Mouse (Mus musculus): ENCODE results near the gene Gm42906. TPM values are rescaled to one million over a fixed set of nuclear protein-coding genes. Genes with fewer than 3 reads are reported as not detected.

The Gm42906 gene
- polyA plus RNA-seq, 1 experiment from 2014 or later: not detected

- no peak overlapping the region for H3K4me2 ChIP-seq (ENCODE audit: low read depth, severe bottlenecking)
- H3K4me1 ChIP-seq (ENCODE audit: control insufficient read depth, insufficient read depth, low read length): peaks cover 20% of the 10 kb centered on the region; the same call in 1 of the 2 replicates
Observed at GRCm38 (mm10) chr5:151023461-151023860, 404.5 kb downstream of the Gm42906 start.

GRCm38 (mm10) chr5:151022939-151023338 lies 405.0 kb downstream of the Gm42906 start:
- no peak overlapping the region for H3K27ac ChIP-seq (replicated peaks; ENCODE audit: low read depth, low read length)
- no peaks in the 10 kb centered on the region for H3K9me3 ChIP-seq (ENCODE audit: control insufficient read depth, low read length)
- DNase-seq (ENCODE audit: low spot score): no peak
- ATAC-seq (ENCODE audit: insufficient number of reproducible peaks, low FRiP score, low TSS enrichment, low read depth): no peak
- H3K4me3 ChIP-seq (ENCODE audit: low read depth, low read length): no peak overlapping the region
- no peak overlapping the region for H3K9ac ChIP-seq (ENCODE audit: low read length)
- no peak overlapping the region for H3K4me2 ChIP-seq (ENCODE audit: low read depth, severe bottlenecking)
- peaks cover 21% of the 10 kb centered on the region; the same call in 1 of the 2 replicates for H3K4me1 ChIP-seq (ENCODE audit: control insufficient read depth, insufficient read depth, low read length)
- H3K27me3 ChIP-seq (ENCODE audit: control insufficient read depth, insufficient read depth, low read length): no peaks in the 10 kb centered on the region
- 28% methylated on average over 1 of the region's 1 CpGs for WGBS
- H3K36me3 ChIP-seq (ENCODE audit: control insufficient read depth, insufficient read depth, low read length): no peaks in the 10 kb centered on the region

More at GRCm38 (mm10) chr5:151023461-151023860, 404.5 kb downstream of the Gm42906 start:
- 10% methylated on average over 8 of the region's 8 CpGs for WGBS
- Histone ChIP-seq H3K9me3 (ENCODE audit: control insufficient read depth, low read length) (no peaks in the 10 kb centered on the region), H3K27me3 (ENCODE audit: control insufficient read depth, insufficient read depth, low read length) (no peaks in the 10 kb centered on the region), H3K36me3 (ENCODE audit: control insufficient read depth, insufficient read depth, low read length) (no peaks in the 10 kb centered on the region), H3K9ac (ENCODE audit: low read length) (no peak overlapping the region), H3K27ac (replicated peaks; ENCODE audit: low read depth, low read length) (no peak overlapping the region), H3K4me3 (ENCODE audit: low read depth, low read length) (no peak overlapping the region)
- ATAC-seq (ENCODE audit: insufficient number of reproducible peaks, low FRiP score, low TSS enrichment, low read depth) (no peak), DNase-seq (ENCODE audit: low spot score) (peak; percentile 54)

GRCm38 (mm10) chr5:151022026-151022425 lies 405.9 kb downstream of the Gm42906 start:
- no peaks in the 10 kb centered on the region for H3K9me3 ChIP-seq (ENCODE audit: control insufficient read depth, low read length)
- H3K27ac ChIP-seq (replicated peaks; ENCODE audit: low read depth, low read length): no peak overlapping the region
- peaks cover 14% of the 10 kb centered on the region; the same call in 1 of the 2 replicates for H3K4me1 ChIP-seq (ENCODE audit: control insufficient read depth, insufficient read depth, low read length)

GRCm38 (mm10) chr5:151020831-151021230 lies 407.1 kb downstream of the Gm42906 start:
- Histone ChIP-seq H3K4me2 (ENCODE audit: low read depth, severe bottlenecking) (no peak overlapping the region), H3K4me3 (ENCODE audit: low read depth, low read length) (no peak overlapping the region), H3K27me3 (ENCODE audit: control insufficient read depth, insufficient read depth, low read length) (no peaks in the 10 kb centered on the region), H3K9me3 (ENCODE audit: control insufficient read depth, low read length) (no peaks in the 10 kb centered on the region), H3K9ac (ENCODE audit: low read length) (no peak overlapping the region), H3K4me1 (ENCODE audit: control insufficient read depth, insufficient read depth, low read length) (peaks cover 11% of the 10 kb centered on the region; the same call in 1 of the 2 replicates), H3K27ac (replicated peaks; ENCODE audit: low read depth, low read length) (no peak overlapping the region; the same call in 1 of the 2 replicates), H3K36me3 (ENCODE audit: control insufficient read depth, insufficient read depth, low read length) (no peaks in the 10 kb centered on the region)
- no peak for ATAC-seq (ENCODE audit: insufficient number of reproducible peaks, low FRiP score, low TSS enrichment, low read depth)
- DNase-seq (ENCODE audit: low spot score): no peak
- 84% methylated on average over 14 of the region's 14 CpGs for WGBS

More at GRCm38 (mm10) chr5:151022026-151022425, 405.9 kb downstream of the Gm42906 start:
- Histone ChIP-seq H3K9ac (ENCODE audit: low read length) (no peak overlapping the region), H3K4me2 (ENCODE audit: low read depth, severe bottlenecking) (no peak overlapping the region), H3K4me3 (ENCODE audit: low read depth, low read length) (no peak overlapping the region), H3K36me3 (ENCODE audit: control insufficient read depth, insufficient read depth, low read length) (no peaks in the 10 kb centered on the region), H3K27me3 (ENCODE audit: control insufficient read depth, insufficient read depth, low read length) (no peaks in the 10 kb centered on the region)
- ATAC-seq (ENCODE audit: insufficient number of reproducible peaks, low FRiP score, low TSS enrichment, low read depth): no peak
- 87% methylated on average over 7 of the region's 7 CpGs for WGBS
- no peak for DNase-seq (ENCODE audit: low spot score)

GRCm38 (mm10) chr5:151020031-151020820 lies 407.7 kb downstream of the Gm42906 start:
- ATAC-seq (ENCODE audit: insufficient number of reproducible peaks, low FRiP score, low TSS enrichment, low read depth) (no peak), DNase-seq (ENCODE audit: low spot score) (no peak)
- Histone ChIP-seq H3K4me2 (ENCODE audit: low read depth, severe bottlenecking) (no peak overlapping the region), H3K9me3 (ENCODE audit: control insufficient read depth, low read length) (no peaks in the 10 kb centered on the region; the same call in 1 of the 2 replicates), H3K27me3 (ENCODE audit: control insufficient read depth, insufficient read depth, low read length) (no peaks in the 10 kb centered on the region), H3K36me3 (ENCODE audit: control insufficient read depth, insufficient read depth, low read length) (no peaks in the 10 kb centered on the region), H3K4me1 (ENCODE audit: control insufficient read depth, insufficient read depth, low read length) (peaks cover 11% of the 10 kb centered on the region; the same call in 1 of the 2 replicates), H3K27ac (replicated peaks; ENCODE audit: low read depth, low read length) (peak overlapping the region; percentile 14; the same call in 1 of the 2 replicates), H3K4me3 (ENCODE audit: low read depth, low read length) (no peak overlapping the region), H3K9ac (ENCODE audit: low read length) (no peak overlapping the region)
- WGBS: 64% methylated on average over 13 of the region's 13 CpGs

- no peak overlapping the region for H3K4me2 ChIP-seq (ENCODE audit: low read depth, severe bottlenecking)
- no peak for ATAC-seq (ENCODE audit: insufficient number of reproducible peaks, low FRiP score, low TSS enrichment, low read depth)
- no peak overlapping the region for H3K4me3 ChIP-seq (ENCODE audit: low read depth, low read length)
- 47% methylated on average over 5 of the region's 5 CpGs for WGBS
- H3K27me3 ChIP-seq (ENCODE audit: control insufficient read depth, insufficient read depth, low read length): no peaks in the 10 kb centered on the region
- DNase-seq (ENCODE audit: low spot score): no peak
- no peaks in the 10 kb centered on the region for H3K36me3 ChIP-seq (ENCODE audit: control insufficient read depth, insufficient read depth, low read length)
- H3K4me1 ChIP-seq (ENCODE audit: control insufficient read depth, insufficient read depth, low read length): peaks cover 11% of the 10 kb centered on the region; the same call in 1 of the 2 replicates
- H3K27ac ChIP-seq (replicated peaks; ENCODE audit: low read depth, low read length): no peak overlapping the region
- no peak overlapping the region for H3K9ac ChIP-seq (ENCODE audit: low read length)
- H3K9me3 ChIP-seq (ENCODE audit: control insufficient read depth, low read length): no peaks in the 10 kb centered on the region; the same call in 1 of the 2 replicates
Observed at GRCm38 (mm10) chr5:151018959-151019358, 409.0 kb downstream of the Gm42906 start.

GRCm38 (mm10) chr5:151018450-151018849 lies 409.5 kb downstream of the Gm42906 start:
- Histone ChIP-seq H3K4me3 (ENCODE audit: low read depth, low read length) (no peak overlapping the region), H3K27me3 (ENCODE audit: control insufficient read depth, insufficient read depth, low read length) (no peaks in the 10 kb centered on the region), H3K27ac (replicated peaks; ENCODE audit: low read depth, low read length) (0 out of 2 replicates have a peak overlapping the region, but pooled peaks have one; percentile 12), H3K9me3 (ENCODE audit: control insufficient read depth, low read length) (no peaks in the 10 kb centered on the region; the same call in 1 of the 2 replicates), H3K4me2 (ENCODE audit: low read depth, severe bottlenecking) (no peak overlapping the region), H3K9ac (ENCODE audit: low read length) (no peak overlapping the region), H3K36me3 (ENCODE audit: control insufficient read depth, insufficient read depth, low read length) (no peaks in the 10 kb centered on the region), H3K4me1 (ENCODE audit: control insufficient read depth, insufficient read depth, low read length) (peaks cover 11% of the 10 kb centered on the region; the same call in 1 of the 2 replicates)
- WGBS: 85% methylated on average over 5 of the region's 5 CpGs
- DNase-seq (ENCODE audit: low spot score) (no peak), ATAC-seq (ENCODE audit: insufficient number of reproducible peaks, low FRiP score, low TSS enrichment, low read depth) (no peak)
